Mouse (Mus musculus) midbrain, embryonic 11.5 days (tissue): ENCODE measurements around the gene Rarb. TPM values are rescaled to one million over a fixed set of nuclear protein-coding genes. Genes with fewer than 3 reads are reported as not detected.

ENCODE experiments used
- ATAC-seq: fragments of 200-750 bp; cut with Nextera tagmentation; 2 replicates; pipeline ENCODE4 v1.8.0; 2017; ENCODE audit warnings: moderate TSS enrichment, moderate library complexity; ENCODE audit not compliant: low FRiP score
- DNase-seq: peaks from one replicate; pipeline ENCODE4 v3.0.0; 2015; ENCODE audit warnings: low spot score; ENCODE audit errors: missing footprints
- H3K27ac ChIP-seq: fragments of 300-500 bp; sonication (generic); 2 replicates; pipeline ENCODE4 v1.5.1; 2014; ENCODE audit warnings: low read depth, low read length
- H3K27me3 ChIP-seq: fragments of 300-500 bp; sonication (generic); 2 replicates; pipeline ENCODE4 v1.6.1; 2014; ENCODE audit warnings: mild to moderate bottlenecking, low read length, moderate library complexity, mixed read lengths; ENCODE audit not compliant: control insufficient read depth, insufficient read depth
- H3K36me3 ChIP-seq: fragments of 300-500 bp; sonication (generic); 2 replicates; pipeline ENCODE4 v1.6.1; 2014; ENCODE audit warnings: mild to moderate bottlenecking, low read length, moderate library complexity, mixed read lengths; ENCODE audit not compliant: control insufficient read depth, insufficient read depth
- H3K4me1 ChIP-seq: fragments of 300-500 bp; sonication (generic); 2 replicates; pipeline ENCODE4 v1.6.1; 2014; ENCODE audit warnings: low read length; ENCODE audit not compliant: control insufficient read depth, insufficient read depth
- H3K4me2 ChIP-seq: fragments of 300-500 bp; sonication (generic); 2 replicates; pipeline ENCODE4 v1.6.1; 2014; ENCODE audit warnings: mild to moderate bottlenecking, moderate library complexity
- H3K4me3 ChIP-seq: fragments of 300-500 bp; sonication (generic); 2 replicates; pipeline ENCODE4 v1.5.1; 2014; ENCODE audit warnings: low read depth, low read length
- H3K9ac ChIP-seq: fragments of 300-500 bp; sonication (generic); 2 replicates; pipeline ENCODE4 v1.6.1; 2014; ENCODE audit warnings: low read length
- H3K9me3 ChIP-seq: fragments of 300-500 bp; sonication (generic); 2 replicates; pipeline ENCODE4 v1.6.1; 2016; ENCODE audit warnings: low read length; ENCODE audit not compliant: control insufficient read depth
- WGBS: fragments of 180-500 bp; shearing (Covaris S2); extraction: QIAGEN DNeasy Blood & Tissue Kit; methylation state at CpG from one replicate; pipeline ENCODE4 v1.1.7; 2014; 5-methylcytosine and 5-hydroxymethylcytosine counted together
- polyA plus RNA-seq: library from polyadenylated mRNA; unstranded; fragments of >200 nt; fragmentation: Nextera tagmentation; extraction: Ambion mirVana; gene quantifications from 2 replicates; pipeline ENCODE4 v1.2.1, GENCODE M21; 2014

The Rarb gene
- polyA plus RNA-seq: 12.4 and 12.8 TPM in 2 replicates

DNA sequence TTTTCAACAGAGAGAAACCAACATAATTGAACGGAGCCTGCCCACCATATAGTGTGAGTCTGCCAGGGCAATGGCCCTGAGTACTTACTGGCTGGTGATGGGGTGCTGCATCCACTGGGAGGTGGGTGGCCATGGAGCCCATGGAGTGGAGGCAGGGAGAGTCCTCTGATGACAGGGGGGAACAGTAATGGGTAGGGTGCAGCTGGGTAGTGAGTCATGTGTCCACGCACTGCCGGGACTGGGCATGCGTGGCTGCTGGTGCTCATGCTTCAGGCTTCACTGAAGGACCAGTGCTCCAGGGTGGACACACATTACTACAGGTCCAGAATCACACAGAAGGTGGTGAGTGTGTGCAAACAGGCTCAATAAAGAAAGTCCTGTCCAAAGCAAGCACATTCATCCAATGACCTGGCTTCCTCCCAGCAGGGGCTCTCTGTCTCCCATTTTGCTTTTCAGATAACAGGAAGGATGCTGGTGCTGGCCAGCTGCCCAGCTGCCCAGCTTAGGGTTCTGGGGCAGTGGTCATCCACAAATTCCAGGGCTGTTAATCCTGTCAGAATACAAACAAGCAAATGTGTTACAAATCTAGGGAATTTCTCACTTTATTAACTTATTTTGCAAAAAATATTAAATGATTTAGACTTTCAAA, at the start of gene Rarb:
TSS of gene Rarb (minus strand) at position 555 of the 649 bp plus-strand sequence.
- no peaks in the 10 kb centered on the region for H3K27me3 ChIP-seq
- no peak within 1 kb of the TSS for H3K9ac ChIP-seq
- WGBS: 86% methylated on average over 4 of the region's 4 CpGs
- no peak within 1 kb of the TSS for H3K27ac ChIP-seq
- H3K9me3 ChIP-seq: no peaks in the 10 kb centered on the region
- no peaks in the 10 kb centered on the region for H3K36me3 ChIP-seq
- H3K4me1 ChIP-seq: no peaks in the 10 kb centered on the region
- H3K4me2 ChIP-seq: no peak within 1 kb of the TSS
- ATAC-seq (no peak), DNase-seq (no peak)
- no peak within 1 kb of the TSS for H3K4me3 ChIP-seq

DNA sequence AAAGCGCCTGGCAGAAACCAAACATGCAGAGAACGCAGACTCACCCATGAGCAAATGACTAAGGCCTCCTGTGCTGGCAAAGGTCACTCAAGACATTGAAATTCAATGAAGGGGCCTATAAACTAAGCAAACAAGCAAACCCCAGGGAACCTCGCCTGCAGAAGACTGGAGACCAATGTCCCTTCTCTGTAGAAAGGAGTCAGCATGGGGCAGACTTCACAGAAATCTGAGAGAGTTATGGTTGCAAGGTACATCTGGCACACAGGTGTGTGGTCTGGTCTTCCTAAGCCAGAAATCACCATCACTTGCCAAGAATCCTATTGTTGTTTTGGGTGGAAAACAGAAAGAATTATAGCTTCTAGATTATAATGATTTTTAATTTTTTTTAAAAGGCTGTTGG, 23.1 kb upstream of the Rarb start:
- no peaks in the 10 kb centered on the region for H3K4me1 ChIP-seq
- H3K9me3 ChIP-seq: no peaks in the 10 kb centered on the region

DNA sequence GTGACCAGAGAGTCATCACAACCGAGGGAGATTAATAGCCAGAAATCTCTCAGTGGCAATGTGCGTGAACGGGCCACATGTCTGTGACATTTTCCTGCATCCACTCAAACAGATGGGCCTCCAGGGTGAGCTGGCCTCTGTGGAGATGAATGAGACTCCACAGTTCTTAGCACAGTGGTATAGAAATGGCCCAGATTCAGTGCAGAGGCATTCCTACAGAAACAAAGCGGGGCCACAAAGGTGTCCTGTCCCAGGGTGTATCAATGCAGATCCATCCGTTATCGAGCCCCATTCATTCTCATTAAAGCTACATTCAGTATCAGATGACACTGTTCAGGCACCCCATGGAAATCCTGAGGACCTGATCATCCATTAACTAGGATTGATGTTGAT, 22.6 kb upstream of the Rarb start:
- Histone ChIP-seq H3K4me1 (no peaks in the 10 kb centered on the region), H3K36me3 (no peaks in the 10 kb centered on the region), H3K4me3 (no peak overlapping the region), H3K4me2 (no peak overlapping the region), H3K9me3 (no peaks in the 10 kb centered on the region), H3K9ac (no peak overlapping the region), H3K27ac (no peak overlapping the region), H3K27me3 (no peaks in the 10 kb centered on the region)
- WGBS: 63% methylated on average over 6 of the region's 6 CpGs
- peak; percentile 40; the same call in 1 of the 2 replicates for ATAC-seq
- no peak for DNase-seq

More for the DNA sequence above, 23.1 kb upstream of the Rarb start:
- Histone ChIP-seq H3K4me3 (no peak overlapping the region), H3K27me3 (no peaks in the 10 kb centered on the region), H3K36me3 (no peaks in the 10 kb centered on the region), H3K4me2 (no peak overlapping the region), H3K9ac (no peak overlapping the region), H3K27ac (no peak overlapping the region)
- no peak for DNase-seq
- ATAC-seq: no peak
- WGBS: 60% methylated on average over 3 of the region's 3 CpGs

DNA sequence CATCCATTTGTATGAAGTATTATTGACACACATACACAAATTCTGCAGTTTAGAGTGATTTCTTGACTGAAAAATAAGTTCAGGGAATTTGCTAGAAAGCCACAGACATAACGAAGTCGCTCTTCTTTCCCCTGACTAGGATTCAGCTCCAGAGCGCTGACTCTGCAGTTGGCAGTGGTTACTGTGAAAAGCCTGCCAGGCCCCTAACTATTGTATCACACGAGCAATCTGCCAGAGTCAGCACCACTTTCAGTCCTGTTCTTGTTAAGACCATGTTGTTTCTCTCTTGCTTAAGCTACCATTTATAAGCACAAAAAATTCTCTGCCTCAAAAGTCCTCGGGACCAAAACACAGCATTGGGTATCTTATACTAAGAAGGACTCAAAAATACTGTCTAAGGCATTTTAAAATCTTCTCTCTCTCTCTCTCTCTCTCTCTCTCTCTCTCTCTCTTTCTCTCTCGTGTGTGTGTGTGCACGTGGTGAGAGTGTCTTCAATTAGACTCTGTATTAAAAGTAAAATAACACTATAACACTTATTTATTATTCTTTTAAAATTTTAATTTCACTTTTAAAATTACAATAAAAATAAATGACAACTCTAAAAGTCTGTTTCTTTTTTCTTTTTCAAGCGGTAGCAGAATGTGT, 22.1 kb upstream of the Rarb start:
- no peak overlapping the region for H3K4me3 ChIP-seq
- H3K9me3 ChIP-seq: no peaks in the 10 kb centered on the region
- no peaks in the 10 kb centered on the region for H3K27me3 ChIP-seq
- no peak overlapping the region for H3K9ac ChIP-seq
- H3K36me3 ChIP-seq: no peaks in the 10 kb centered on the region
- WGBS: 73% methylated on average over 8 of the region's 8 CpGs
- no peak overlapping the region for H3K4me2 ChIP-seq
- ATAC-seq (no peak; the same call in 1 of the 2 replicates), DNase-seq (no peak)
- no peak overlapping the region for H3K27ac ChIP-seq
- H3K4me1 ChIP-seq: no peaks in the 10 kb centered on the region

DNA sequence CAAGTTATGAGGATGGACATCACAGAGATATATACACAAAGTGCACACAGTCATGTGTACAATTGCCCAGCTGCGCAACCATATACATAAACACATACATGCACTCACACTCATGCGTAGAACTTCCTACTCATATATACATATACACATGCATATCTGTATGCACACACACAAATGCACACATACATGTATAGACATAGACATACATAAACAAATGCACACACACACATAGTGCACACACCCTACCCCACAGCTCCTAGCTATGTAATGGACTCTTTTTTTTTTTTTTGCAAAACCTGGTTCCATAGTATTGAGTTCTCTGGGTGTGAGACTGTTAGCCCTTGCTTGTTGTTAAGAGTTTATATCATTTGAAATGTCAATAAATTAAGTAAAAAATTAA, 21.2 kb upstream of the Rarb start:
- no peak overlapping the region for H3K4me3 ChIP-seq
- no peak for DNase-seq
- H3K4me1 ChIP-seq: no peaks in the 10 kb centered on the region
- ATAC-seq: no peak
- no peaks in the 10 kb centered on the region for H3K36me3 ChIP-seq
- WGBS: 94% methylated on average over 2 of the region's 2 CpGs
- no peaks in the 10 kb centered on the region for H3K9me3 ChIP-seq
- no peak overlapping the region for H3K4me2 ChIP-seq
- no peaks in the 10 kb centered on the region for H3K27me3 ChIP-seq
- H3K9ac ChIP-seq: no peak overlapping the region
- no peak overlapping the region for H3K27ac ChIP-seq

DNA sequence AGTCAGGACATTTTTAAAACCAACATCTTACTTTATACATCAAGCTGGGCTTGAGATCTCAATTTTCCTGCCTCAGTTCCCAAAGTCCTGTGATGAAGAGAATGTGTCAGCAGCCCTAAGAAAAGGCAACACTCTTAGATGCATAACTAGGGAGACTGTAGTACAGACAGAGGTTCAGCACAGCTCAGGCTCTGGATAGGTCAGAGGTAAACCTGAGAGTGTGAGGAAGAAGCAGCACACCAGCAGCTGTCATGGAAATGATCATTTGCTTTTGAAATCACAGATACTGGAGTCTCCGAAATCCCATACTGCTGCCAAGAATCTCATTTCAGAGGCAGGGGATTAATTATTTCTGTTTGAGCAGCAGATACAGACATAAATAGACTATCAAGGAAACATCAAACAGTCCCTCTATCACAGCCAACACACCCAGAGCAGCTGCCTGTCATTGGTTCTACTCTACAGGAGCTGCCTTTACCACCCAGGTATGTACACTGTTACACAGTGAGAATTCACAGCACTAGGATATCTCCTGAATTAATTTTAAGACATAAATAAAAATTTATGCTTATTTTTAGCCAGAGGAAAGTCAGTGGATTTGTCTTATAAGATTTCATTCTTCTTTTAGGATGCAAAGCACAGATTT, 3.7 kb downstream of the Rarb start:
- H3K9ac ChIP-seq: no peak overlapping the region
- no peak overlapping the region for H3K4me2 ChIP-seq
- no peaks in the 10 kb centered on the region for H3K27me3 ChIP-seq
- no peaks in the 10 kb centered on the region for H3K9me3 ChIP-seq
- no peak for ATAC-seq
- no peak overlapping the region for H3K4me3 ChIP-seq
- H3K36me3 ChIP-seq: no peaks in the 10 kb centered on the region
- DNase-seq: no peak
- no peak overlapping the region for H3K27ac ChIP-seq
- no peaks in the 10 kb centered on the region for H3K4me1 ChIP-seq
- 84% methylated on average over 1 of the region's 1 CpGs for WGBS

DNA sequence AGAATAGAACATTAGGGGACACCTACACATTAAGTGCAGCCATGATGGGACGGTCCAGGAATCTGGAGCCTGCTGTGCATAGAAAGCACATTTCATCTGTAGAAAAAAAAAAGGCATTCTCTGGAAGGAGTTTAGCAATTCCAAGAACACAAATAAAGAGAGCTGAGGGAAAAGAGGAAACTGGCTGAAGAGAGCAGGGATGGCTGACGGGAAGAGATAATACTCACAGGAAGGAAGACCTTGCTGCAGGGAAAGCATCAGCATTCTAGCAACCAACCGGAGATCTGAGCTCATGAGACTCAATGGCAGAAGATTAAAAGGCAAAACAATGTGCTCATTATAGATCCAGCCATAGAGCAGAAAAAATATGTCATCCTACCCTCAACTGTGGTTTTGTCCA, 12.8 kb downstream of the Rarb start:
- H3K36me3 ChIP-seq: no peaks in the 10 kb centered on the region
- DNase-seq (no peak), ATAC-seq (no peak)
- H3K9ac ChIP-seq: no peak overlapping the region
- 86% methylated on average over 3 of the region's 3 CpGs for WGBS
- H3K4me3 ChIP-seq: no peak overlapping the region
- no peaks in the 10 kb centered on the region for H3K27me3 ChIP-seq
- no peaks in the 10 kb centered on the region for H3K4me1 ChIP-seq
- no peak overlapping the region for H3K4me2 ChIP-seq
- H3K27ac ChIP-seq: no peak overlapping the region
- H3K9me3 ChIP-seq: no peaks in the 10 kb centered on the region

DNA sequence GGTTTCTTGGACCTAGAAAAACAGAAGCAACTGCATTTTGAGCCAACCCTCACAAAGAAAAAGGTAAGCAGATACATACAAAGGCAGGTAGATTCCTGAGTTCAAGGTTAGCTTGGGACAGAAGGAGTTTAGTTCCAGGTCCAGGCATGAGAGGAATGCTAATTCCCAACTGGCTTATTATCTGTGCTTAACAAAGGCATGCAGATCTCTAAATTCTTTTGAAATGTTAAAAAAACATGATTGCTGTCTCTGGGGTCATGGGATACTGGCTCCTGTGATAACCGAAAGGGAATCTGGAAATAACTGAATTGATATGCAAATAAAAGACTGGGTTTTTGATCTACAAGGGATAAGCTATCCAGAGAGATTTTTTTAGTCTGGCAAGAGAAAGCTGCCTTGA, 28.8 kb downstream of the Rarb start:
- 71% methylated on average over 1 of the region's 1 CpGs for WGBS
- Histone ChIP-seq H3K4me1 (no peaks in the 10 kb centered on the region), H3K4me3 (no peak overlapping the region), H3K27me3 (no peaks in the 10 kb centered on the region), H3K9me3 (no peaks in the 10 kb centered on the region), H3K4me2 (no peak overlapping the region), H3K9ac (no peak overlapping the region), H3K27ac (no peak overlapping the region), H3K36me3 (no peaks in the 10 kb centered on the region)
- DNase-seq: no peak
- no peak for ATAC-seq

DNA sequence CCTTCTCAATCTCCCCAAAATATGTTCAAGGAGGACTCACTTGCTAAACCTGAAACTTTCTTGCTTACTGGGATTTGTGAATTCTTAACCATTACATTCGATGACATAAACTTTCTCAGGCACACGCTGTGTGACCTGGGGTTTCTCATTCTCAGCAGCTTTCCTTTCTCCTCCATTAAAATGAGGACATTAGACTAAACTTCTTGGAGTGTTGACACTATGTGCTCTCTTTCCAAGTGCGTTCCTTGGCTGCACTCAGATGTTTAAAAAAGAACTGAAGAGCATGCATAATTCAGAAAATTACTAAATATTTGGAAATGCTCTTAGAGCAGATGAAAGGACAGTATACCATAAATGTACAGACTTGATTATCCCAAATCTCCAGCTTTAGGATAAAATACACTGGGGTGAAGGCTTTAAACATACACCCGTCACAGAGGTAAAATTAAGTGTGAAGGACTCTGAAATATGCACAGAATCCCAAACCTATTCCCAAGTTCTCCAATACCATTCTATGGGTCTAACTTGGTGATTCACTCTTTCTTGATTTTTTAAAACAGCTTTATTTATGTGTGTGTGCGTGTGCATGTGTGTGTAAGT, 36.9 kb downstream of the Rarb start:
- no peaks in the 10 kb centered on the region for H3K27me3 ChIP-seq
- DNase-seq: no peak
- 90% methylated on average over 5 of the region's 5 CpGs for whole genome bisulfite sequencing
- H3K4me2 ChIP-seq: no peak overlapping the region
- H3K9me3 ChIP-seq: no peaks in the 10 kb centered on the region
- no peak overlapping the region for H3K9ac ChIP-seq
- no peak overlapping the region for H3K27ac ChIP-seq
- no peak overlapping the region for H3K4me3 ChIP-seq
- no peaks in the 10 kb centered on the region for H3K4me1 ChIP-seq
- ATAC-seq: no peak
- H3K36me3 ChIP-seq: no peaks in the 10 kb centered on the region
